Mouse (Mus musculus): ENCODE results near the gene Cspg4.

DNA sequence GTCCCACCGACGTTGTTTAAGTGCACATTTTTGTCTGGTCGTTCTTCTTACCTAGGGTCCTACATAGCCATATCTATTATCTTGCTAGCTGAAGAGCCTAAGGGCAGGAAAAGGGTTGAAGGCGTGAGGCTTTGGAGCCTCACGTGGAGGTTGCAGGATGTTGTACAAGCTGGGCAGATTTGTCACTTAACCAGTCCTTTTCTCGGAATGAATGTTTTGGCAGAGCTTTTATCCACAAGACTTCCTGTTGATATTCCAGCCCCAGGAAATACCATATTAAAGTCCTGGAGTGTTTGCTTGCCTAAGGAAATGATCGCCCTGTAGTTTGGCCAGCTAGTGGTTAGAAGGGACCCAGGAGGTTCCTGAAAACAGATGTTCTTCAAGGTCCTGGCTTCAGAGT is 73.5 kb downstream of the Cspg4 start:
- TF ChIP-seq EP300 (IDR thresholded peaks at IDR 0.05; ENCODE audit: low read depth) (no peak), CTCF (IDR thresholded peaks at IDR 0.05; ENCODE audit: low read depth) (no peak)
